8 mouse cellular contexts compared by ENCODE assay signal in genomic region chr8:124349663-124350062, GRCm38 (mm10).
DNase-seq lines count a peak whose midpoint lies in the region; ATAC-seq and TF ChIP-seq lines count a peak whose summit lies in the region.

No protein-coding gene starts in this region.

- peak; percentile 96 for TF ChIP-seq CTCF in cortical plate, adult 2 months (IDR thresholded peaks at IDR 0.05; ENCODE audit: extremely low read depth, insufficient read depth, low read length)
- peak; percentile 96 for TF ChIP-seq CTCF in liver, postnatal 0 days (IDR thresholded peaks at IDR 0.05; ENCODE audit: low read depth)

- no peak for TF ChIP-seq POLR2A in cortical plate, adult 2 months (IDR thresholded peaks at IDR 0.05; ENCODE audit: extremely low read depth, insufficient read depth, low read length)

- no peak overlapping the region for H3K4me3 ChIP-seq in cortical plate, adult 2 months (ENCODE audit: insufficient read depth, low read length)
- no peak overlapping the region for H3K4me3 ChIP-seq in liver, postnatal 0 days (ENCODE audit: low read depth, low read length)
- H3K4me3 ChIP-seq in neural tube, embryonic 12.5 days, result no peak overlapping the region

- 42% methylated on average over 7 of the region's 7 CpGs for WGBS in liver, postnatal 0 days (ENCODE audit: insufficient replicate concordance)
- WGBS in neural tube, embryonic 12.5 days, result 38% methylated on average over 7 of the region's 7 CpGs

- DNase-seq in A20 (ENCODE audit: low read depth, low spot score), result peak; percentile 58
- DNase-seq in adrenal gland, adult 18-20 months (ENCODE audit: low spot score in 2 of 2), result peak; percentile 91
- peak; percentile 66 to 79 for DNase-seq in gastrocnemius, postnatal 4 days (ENCODE audit: low spot score in 2 of 2)
- peak; percentile 84 for DNase-seq in kidney, postnatal 14 days
- peak; percentile 85 for DNase-seq in liver, postnatal 0 days
- DNase-seq in testis, postnatal 10 days (ENCODE audit: low spot score), result peak; percentile 95

- H3K9ac ChIP-seq in liver, postnatal 0 days (replicated peaks), result no peak overlapping the region
- H3K9ac ChIP-seq in neural tube, embryonic 12.5 days, result no peak overlapping the region

- no peaks in the 10 kb centered on the region for H3K27me3 ChIP-seq in liver, postnatal 0 days (ENCODE audit: insufficient read depth, low read length)
- no peaks in the 10 kb centered on the region for H3K27me3 ChIP-seq in neural tube, embryonic 12.5 days (replicated peaks)

- ATAC-seq in liver, postnatal 0 days, result 0 out of 2 replicates have a peak, but pooled peaks have one; percentile 29
- peak; percentile 46; the same call in 1 of the 2 replicates for ATAC-seq in neural tube, embryonic 12.5 days (ENCODE audit: low FRiP score, low read depth)

- H3K27ac ChIP-seq in cortical plate, adult 2 months (ENCODE audit: insufficient read depth, low read length), result no peak overlapping the region
- no peak overlapping the region for H3K27ac ChIP-seq in liver, postnatal 0 days (ENCODE audit: low read depth)
- H3K27ac ChIP-seq in neural tube, embryonic 12.5 days, result no peak overlapping the region

- H3K4me1 ChIP-seq in cortical plate, adult 2 months (ENCODE audit: control insufficient read depth, insufficient read depth, low read length), result no peaks in the 10 kb centered on the region
- H3K4me1 ChIP-seq in liver, postnatal 0 days (ENCODE audit: insufficient read depth), result peaks cover 2% of the 10 kb centered on the region; the same call in 1 of the 2 replicates
- peaks cover 4% of the 10 kb centered on the region; the same call in 1 of the 2 replicates for H3K4me1 ChIP-seq in neural tube, embryonic 12.5 days

- TF ChIP-seq EP300 in liver, postnatal 0 days (IDR thresholded peaks at IDR 0.05; ENCODE audit: low read depth), result no peak

- no peak overlapping the region for H3K4me2 ChIP-seq in liver, postnatal 0 days (ENCODE audit: low read depth, low read length)
- no peak overlapping the region; the same call in 1 of the 2 replicates for H3K4me2 ChIP-seq in neural tube, embryonic 12.5 days (replicated peaks)

- H3K36me3 ChIP-seq in liver, postnatal 0 days (replicated peaks; ENCODE audit: insufficient read depth, low read length), result peaks cover 3% of the 10 kb centered on the region; the same call in 1 of the 2 replicates
- H3K36me3 ChIP-seq in neural tube, embryonic 12.5 days, result peaks cover 7% of the 10 kb centered on the region

- H3K9me3 ChIP-seq in liver, postnatal 0 days (ENCODE audit: low read length), result no peaks in the 10 kb centered on the region
- no peaks in the 10 kb centered on the region for H3K9me3 ChIP-seq in neural tube, embryonic 12.5 days
